ENCODE assay signal across 8 mouse cellular contexts in genomic region chr6:33681778-33682640, GRCm38 (mm10).
A peak's percentile ranks its signal among the peaks of the same experiment; 100 is the strongest.
DNase-seq lines count a peak whose midpoint lies in the region; ATAC-seq lines count a peak whose summit lies in the region.

No protein-coding gene starts in this region.

- DNase-seq in heart, postnatal 10 days: peak; percentile 36 to 38
- DNase-seq in ZHBTc4 (ENCODE audit: low read depth, low spot score): peak; percentile 35
- DNase-seq in embryo, embryonic 11 days: peak; percentile 76
- DNase-seq in ovary, postnatal 14 days (ENCODE audit: low spot score): peak; percentile 4
- DNase-seq in urinary bladder, postnatal 25 days (ENCODE audit: low spot score): no peak

- no peak overlapping the region for H3K4me2 ChIP-seq in heart, embryonic 11.5 days
- H3K4me2 ChIP-seq in hindbrain, embryonic 16.5 days (ENCODE audit: low read length): no peak overlapping the region
- no peak overlapping the region for H3K4me2 ChIP-seq in limb, embryonic 13.5 days (replicated peaks)

- H3K4me3 ChIP-seq in heart, embryonic 11.5 days (ENCODE audit: low read depth, low read length): no peak overlapping the region
- H3K4me3 ChIP-seq in hindbrain, embryonic 16.5 days (ENCODE audit: low read length): no peak overlapping the region
- no peak overlapping the region for H3K4me3 ChIP-seq in limb, embryonic 13.5 days

- H3K27ac ChIP-seq in heart, embryonic 11.5 days (ENCODE audit: low read depth, low read length): no peak overlapping the region
- no peak overlapping the region for H3K27ac ChIP-seq in hindbrain, embryonic 16.5 days (ENCODE audit: low read depth, low read length)
- no peak overlapping the region for H3K27ac ChIP-seq in limb, embryonic 13.5 days

- H3K36me3 ChIP-seq in heart, embryonic 11.5 days (ENCODE audit: control insufficient read depth, insufficient read depth, low read length): no peaks in the 10 kb centered on the region
- H3K36me3 ChIP-seq in hindbrain, embryonic 16.5 days (ENCODE audit: control insufficient read depth, insufficient read depth, low read length): no peaks in the 10 kb centered on the region
- no peaks in the 10 kb centered on the region for H3K36me3 ChIP-seq in limb, embryonic 13.5 days

- H3K9ac ChIP-seq in heart, embryonic 11.5 days (ENCODE audit: low read depth, low read length): no peak overlapping the region
- no peak overlapping the region for H3K9ac ChIP-seq in hindbrain, embryonic 16.5 days (ENCODE audit: low read depth, low read length)
- H3K9ac ChIP-seq in limb, embryonic 13.5 days: no peak overlapping the region

- ATAC-seq in heart, embryonic 11.5 days (replicated peaks; ENCODE audit: insufficient number of reproducible peaks, low FRiP score, low TSS enrichment): no peak
- ATAC-seq in hindbrain, embryonic 16.5 days: peak; percentile 82
- 0 out of 2 replicates have a peak, but pooled peaks have one; percentile 15 for ATAC-seq in limb, embryonic 13.5 days (ENCODE audit: low FRiP score, low read depth)

- no peaks in the 10 kb centered on the region for H3K4me1 ChIP-seq in heart, embryonic 11.5 days (ENCODE audit: control insufficient read depth, insufficient read depth, low read length)
- H3K4me1 ChIP-seq in hindbrain, embryonic 16.5 days (ENCODE audit: control insufficient read depth, insufficient read depth, low read depth, low read length): no peaks in the 10 kb centered on the region
- peaks cover 7% of the 10 kb centered on the region; the same call in 1 of the 2 replicates for H3K4me1 ChIP-seq in limb, embryonic 13.5 days

- H3K27me3 ChIP-seq in heart, embryonic 11.5 days (ENCODE audit: control insufficient read depth, insufficient read depth, low read length): no peaks in the 10 kb centered on the region
- no peaks in the 10 kb centered on the region for H3K27me3 ChIP-seq in hindbrain, embryonic 16.5 days (replicated peaks; ENCODE audit: control insufficient read depth, insufficient read depth, low read length)
- H3K27me3 ChIP-seq in limb, embryonic 13.5 days: no peaks in the 10 kb centered on the region

- intact Hi-C loops in heart, postnatal 10 days (cut with DNase I): loop anchor here (5.0 kb wide), 1 partner anchor 245 kb away; no protein-coding TSS in a partner anchor

- no peaks in the 10 kb centered on the region for H3K9me3 ChIP-seq in heart, embryonic 11.5 days (replicated peaks; ENCODE audit: control insufficient read depth, low read length)
- H3K9me3 ChIP-seq in hindbrain, embryonic 16.5 days (ENCODE audit: control insufficient read depth, low read length): no peaks in the 10 kb centered on the region
- H3K9me3 ChIP-seq in limb, embryonic 13.5 days: no peaks in the 10 kb centered on the region

- 56% methylated on average over 10 of the region's 10 CpGs for WGBS in heart, embryonic 11.5 days (ENCODE audit: insufficient replicate concordance)
- 42% methylated on average over 10 of the region's 10 CpGs for WGBS in hindbrain, embryonic 16.5 days
- 48% methylated on average over 10 of the region's 10 CpGs for WGBS in limb, embryonic 13.5 days
